Mouse (Mus musculus) cerebellum, postnatal 10 days (tissue): Measurements from ENCODE around the gene C1ra.
"Not testable (repeated sequence)": the region's sequence is repeated elsewhere in the genome, so short reads cannot be mapped to it uniquely, and the experiment has no call there.

Experiments used
- DNase-seq, 2 experiments: peaks; one replicate each; pipeline ENCODE4 v3.0.0; 2021; ENCODE audit warnings: mixed read lengths in 2 of 2

C1ra gene

GRCm38 (mm10) chr6:124545425-124545824, 33.2 kb downstream of the C1ra start:
- no peak for DNase-seq

DNA sequence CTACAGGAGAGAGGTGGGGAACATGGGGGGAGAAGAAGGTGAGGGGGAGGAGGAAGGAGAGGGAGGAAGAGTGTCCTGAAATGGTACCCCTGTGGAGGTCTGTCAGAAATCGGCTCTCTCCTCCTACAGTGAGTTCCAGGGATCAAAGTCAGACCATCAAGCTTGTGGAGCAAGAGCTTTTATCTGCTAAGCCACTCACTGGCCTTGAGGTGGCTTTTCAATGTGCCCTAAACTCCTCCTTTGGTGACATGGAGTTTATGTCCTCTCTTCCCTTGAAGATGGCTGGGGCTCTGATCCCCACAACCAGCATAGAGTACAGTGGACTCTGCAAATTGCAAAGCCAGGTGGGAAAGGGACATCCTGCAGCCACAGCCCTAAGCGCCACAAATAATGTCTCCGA, 35.8 kb downstream of the C1ra start:
- not testable (repeated sequence) for DNase-seq

- DNase-seq = no peak
Measured at GRCm38 (mm10) chr6:124549023-124549550, 36.9 kb downstream of the C1ra start.

GRCm38 (mm10) chr6:124552766-124553165, 40.6 kb downstream of the C1ra start:
- DNase-seq = no peak

DNA sequence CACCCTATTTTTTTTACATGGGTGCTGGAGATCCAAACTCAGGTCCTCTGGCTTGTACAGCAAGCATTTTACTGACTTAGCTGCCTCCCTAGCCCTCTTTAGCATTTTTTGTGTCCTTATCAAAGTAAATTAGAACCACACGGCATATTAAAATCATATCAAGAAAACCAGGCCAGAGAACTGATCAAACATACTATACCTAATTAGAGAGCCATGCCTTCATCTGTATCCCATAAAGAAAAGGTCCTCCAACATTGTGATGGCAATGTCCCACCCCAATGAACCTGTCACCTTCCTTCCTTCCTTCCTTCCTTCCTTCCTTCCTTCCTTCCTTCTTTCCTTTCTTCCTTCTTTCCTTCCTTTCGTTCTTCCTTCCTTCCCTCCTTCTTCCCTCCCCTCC, 43.8 kb downstream of the C1ra start:
- not testable (repeated sequence) for DNase-seq

DNA sequence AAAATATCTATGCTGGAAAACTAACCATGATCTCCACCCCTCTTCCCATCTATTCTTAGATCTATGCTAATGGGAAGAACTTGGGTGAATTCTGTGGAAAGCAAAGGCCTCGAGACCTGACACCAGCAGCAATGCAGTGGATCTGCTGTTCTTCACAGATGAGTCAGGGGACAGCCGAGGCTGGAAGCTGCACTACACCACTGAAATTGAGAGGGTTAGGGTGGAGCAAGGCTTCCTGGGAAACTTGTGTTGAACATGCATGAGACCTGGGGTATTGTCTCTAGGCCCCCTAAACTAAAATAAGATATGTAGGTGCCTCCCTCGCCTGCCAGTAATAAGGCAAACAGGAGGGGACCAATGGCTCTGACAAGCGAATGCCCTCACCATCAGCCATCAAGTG, 49.0 kb downstream of the C1ra start:
- not testable (repeated sequence) for DNase-seq

DNA sequence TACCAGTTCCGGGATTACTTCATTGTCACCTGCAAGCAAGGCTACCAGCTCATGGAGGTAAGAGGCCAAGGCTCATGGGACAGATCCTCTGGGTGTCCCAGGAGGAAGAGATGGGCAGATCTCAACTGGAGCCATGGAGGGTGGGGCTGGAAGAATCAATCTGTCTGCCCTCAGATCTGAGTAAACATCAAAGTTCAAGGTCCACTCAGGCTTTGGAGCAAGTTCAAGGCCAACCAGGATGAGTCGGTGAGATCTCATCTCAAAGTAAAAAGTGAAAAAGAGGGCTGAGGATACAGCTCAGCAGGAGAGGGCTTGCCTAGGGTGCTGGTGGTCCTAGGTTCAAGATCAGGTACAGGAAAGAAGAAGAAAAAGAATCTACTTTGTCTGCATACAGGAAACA, 49.4 kb downstream of the C1ra start:
- DNase-seq = not testable (repeated sequence)

DNA sequence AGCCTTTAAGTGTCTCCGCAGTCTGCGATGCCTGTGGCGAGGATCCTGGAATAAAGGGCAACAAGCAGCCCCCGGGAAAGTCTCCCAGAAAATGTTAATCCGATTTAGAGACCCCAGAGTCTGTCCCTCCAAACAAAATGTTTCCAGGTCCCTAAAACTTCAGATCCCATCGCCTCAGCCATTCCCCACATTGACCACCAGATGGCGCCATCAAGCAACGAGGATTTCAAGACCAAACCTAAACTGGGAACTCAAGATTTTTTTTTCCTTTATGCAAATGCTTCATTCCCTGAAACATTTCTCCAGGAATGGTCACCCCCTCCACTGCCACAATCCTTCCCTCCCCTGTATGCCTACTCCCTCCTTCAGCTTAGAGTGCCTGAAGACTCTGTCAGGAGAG, 57.8 kb downstream of the C1ra start, which contains the start of gene C1rb:
Gene C1rb (plus strand): TSS at position 269 of the 400 bp plus-strand sequence.
- peak; percentile 75 to 82 for DNase-seq
